Mouse (Mus musculus) kidney, postnatal 0 days (tissue): ENCODE measurements at regions not wholly inside any gene's neighbourhood (a gene's known extent, or its start where the extent isn't known, plus 50 kb on each side); places are given as distances from the start of the nearest gene placed in this dataset.

ENCODE experiments used
- ATAC-seq: fragments of 200-750 bp; cut with Nextera tagmentation; replicated peaks from 2 replicates; pipeline ENCODE4 v1.8.0; 2017; ENCODE audit warnings: low read depth, moderate number of reproducible peaks, moderate TSS enrichment, moderate library complexity; ENCODE audit not compliant: low FRiP score
- DNase-seq: peaks from one replicate; pipeline ENCODE4 v3.0.0-alpha.2; 2016; ENCODE audit warnings: low spot score
- H3K27ac ChIP-seq: fragments of 300-500 bp; sonication (generic); 2 replicates; pipeline ENCODE4 v1.5.1; 2014; ENCODE audit warnings: mild to moderate bottlenecking
- H3K27me3 ChIP-seq: fragments of 300-500 bp; sonication (generic); 2 replicates; pipeline ENCODE4 v1.6.1; 2014; ENCODE audit warnings: low read length, mixed read lengths; ENCODE audit not compliant: insufficient read depth
- H3K36me3 ChIP-seq: fragments of 300-500 bp; sonication (generic); 2 replicates; pipeline ENCODE4 v1.6.1; 2014; ENCODE audit warnings: low read length, mixed read lengths; ENCODE audit not compliant: insufficient read depth
- H3K4me1 ChIP-seq: fragments of 300-500 bp; sonication (generic); replicated peaks from 2 replicates; pipeline ENCODE4 v1.6.1; 2014; ENCODE audit warnings: antibody characterized with exemption, low read length, mixed read lengths; ENCODE audit not compliant: insufficient read depth
- H3K4me2 ChIP-seq: fragments of 300-500 bp; sonication (generic); 2 replicates; pipeline ENCODE4 v1.6.1; 2014; ENCODE audit warnings: mild to moderate bottlenecking, low read length, moderate library complexity, mixed read lengths
- H3K4me3 ChIP-seq: fragments of 300-500 bp; sonication (generic); replicated peaks from 2 replicates; pipeline ENCODE4 v1.5.1; 2014; ENCODE audit warnings: low read depth, low read length
- H3K9ac ChIP-seq: fragments of 300-500 bp; sonication (generic); 2 replicates; pipeline ENCODE4 v1.6.1; 2014; ENCODE audit warnings: low read depth, low read length
- H3K9me3 ChIP-seq: fragments of 300-500 bp; sonication (generic); replicated peaks from 2 replicates; pipeline ENCODE4 v1.6.1; 2016; ENCODE audit warnings: low read length, inconsistent platforms, mixed read lengths
- CTCF ChIP-seq: IDR thresholded peaks from 2 replicates; pipeline ENCODE4 v1.5.1; 2016; ENCODE audit warnings: antibody characterized with exemption, low read depth, mild to moderate bottlenecking, moderate library complexity
- WGBS: fragments of 180-500 bp; shearing (Covaris S2); extraction: QIAGEN DNeasy Blood & Tissue Kit; methylation state at CpG from one replicate; pipeline ENCODE4 v1.1.7; 2014; 5-methylcytosine and 5-hydroxymethylcytosine counted together

GRCm38 (mm10) chr12:96124156-96124931 lies 432.3 kb downstream of the Flrt2 start:
- Histone ChIP-seq H3K4me1 (no peaks in the 10 kb centered on the region), H3K27ac (no peak overlapping the region), H3K4me3 (no peak overlapping the region), H3K9me3 (no peaks in the 10 kb centered on the region), H3K9ac (no peak overlapping the region), H3K36me3 (no peaks in the 10 kb centered on the region), H3K4me2 (no peak overlapping the region), H3K27me3 (no peaks in the 10 kb centered on the region)
- WGBS, result 77% methylated on average over 2 of the region's 2 CpGs
- ATAC-seq, result no peak
- DNase-seq, result no peak
- no peak for TF ChIP-seq CTCF

- ATAC-seq (no peak), DNase-seq (no peak)
- Histone ChIP-seq H3K9ac (no peak overlapping the region), H3K27me3 (no peaks in the 10 kb centered on the region), H3K27ac (no peak overlapping the region), H3K36me3 (no peaks in the 10 kb centered on the region), H3K4me1 (no peaks in the 10 kb centered on the region), H3K4me2 (no peak overlapping the region), H3K9me3 (no peaks in the 10 kb centered on the region), H3K4me3 (no peak overlapping the region)
- TF ChIP-seq CTCF, result no peak
- 41% methylated on average over 4 of the region's 4 CpGs for WGBS
These were observed 437.9 kb downstream of the Flrt2 start for GRCm38 (mm10) chr12:96129870-96130454.

- no peaks in the 10 kb centered on the region for H3K36me3 ChIP-seq
- ATAC-seq, result no peak
- no peak overlapping the region for H3K4me2 ChIP-seq
- H3K27me3 ChIP-seq, result no peaks in the 10 kb centered on the region
- H3K9me3 ChIP-seq, result no peaks in the 10 kb centered on the region
- 81% methylated on average over 9 of the region's 9 CpGs for WGBS
- H3K4me3 ChIP-seq, result no peak overlapping the region
- no peaks in the 10 kb centered on the region for H3K4me1 ChIP-seq
- TF ChIP-seq CTCF, result no peak
- H3K27ac ChIP-seq, result no peak overlapping the region
- no peak overlapping the region for H3K9ac ChIP-seq
- no peak for DNase-seq
These were observed 438.9 kb downstream of the Flrt2 start for GRCm38 (mm10) chr12:96130796-96131512.

GRCm38 (mm10) chr12:96134136-96134535 lies 442.1 kb downstream of the Flrt2 start:
- H3K36me3 ChIP-seq, result no peaks in the 10 kb centered on the region
- 12% methylated on average over 5 of the region's 5 CpGs for WGBS
- no peaks in the 10 kb centered on the region for H3K27me3 ChIP-seq
- no peak overlapping the region for H3K27ac ChIP-seq
- H3K9ac ChIP-seq, result no peak overlapping the region
- H3K4me2 ChIP-seq, result no peak overlapping the region
- no peaks in the 10 kb centered on the region for H3K4me1 ChIP-seq
- H3K4me3 ChIP-seq, result no peak overlapping the region
- no peak for TF ChIP-seq CTCF
- ATAC-seq, result no peak
- no peaks in the 10 kb centered on the region for H3K9me3 ChIP-seq
- DNase-seq, result peak; percentile 33

- no peak overlapping the region for H3K9ac ChIP-seq
- no peak for DNase-seq
- H3K36me3 ChIP-seq, result no peaks in the 10 kb centered on the region
- no peaks in the 10 kb centered on the region for H3K27me3 ChIP-seq
- WGBS, result 88% methylated on average over 2 of the region's 2 CpGs
- no peaks in the 10 kb centered on the region for H3K4me1 ChIP-seq
- H3K4me3 ChIP-seq, result no peak overlapping the region
- H3K4me2 ChIP-seq, result no peak overlapping the region
- no peaks in the 10 kb centered on the region for H3K9me3 ChIP-seq
- no peak overlapping the region for H3K27ac ChIP-seq
- no peak for TF ChIP-seq CTCF
- no peak for ATAC-seq
These were observed 449.7 kb downstream of the Flrt2 start for GRCm38 (mm10) chr12:96141748-96142147.

GRCm38 (mm10) chr12:96154095-96154494 lies 462.1 kb downstream of the Flrt2 start:
- no peak for DNase-seq
- Histone ChIP-seq H3K36me3 (no peaks in the 10 kb centered on the region), H3K27me3 (no peaks in the 10 kb centered on the region), H3K27ac (no peak overlapping the region), H3K4me2 (no peak overlapping the region), H3K4me3 (no peak overlapping the region), H3K9me3 (no peaks in the 10 kb centered on the region), H3K4me1 (no peaks in the 10 kb centered on the region), H3K9ac (no peak overlapping the region)
- WGBS, result 59% methylated on average over 3 of the region's 3 CpGs
- no peak for TF ChIP-seq CTCF
- ATAC-seq, result no peak
